Mouse (Mus musculus): ENCODE measurements around the gene Pigs.

DNA sequence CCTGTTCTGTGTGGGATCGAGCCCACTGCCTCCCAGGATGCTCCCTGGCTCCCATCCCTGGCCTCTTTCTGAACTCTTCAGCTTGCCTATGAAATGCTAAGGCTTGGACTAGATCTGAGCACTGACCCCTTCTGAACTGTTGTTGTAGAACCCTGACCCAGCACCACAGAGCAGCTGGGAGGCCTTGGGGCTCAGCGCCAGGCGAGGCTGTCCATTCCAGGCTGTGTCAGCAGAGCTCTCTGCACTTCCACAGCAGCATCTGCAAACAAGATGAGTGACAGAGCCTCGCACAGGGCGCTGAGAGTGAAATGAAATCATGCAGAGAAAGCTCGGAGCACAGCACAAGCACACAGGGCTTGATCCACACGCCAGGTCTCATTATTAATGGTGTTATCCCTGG is 44.4 kb downstream of the Pigs start:
- no peak for TF ChIP-seq GABPA (IDR thresholded peaks at IDR 0.05; ENCODE audit: insufficient replicate concordance, low read depth, low read length)
- TF ChIP-seq RAD21 (IDR thresholded peaks at IDR 0.05; ENCODE audit: low read depth, low read length), result no peak
- TF ChIP-seq BHLHE40 (IDR thresholded peaks at IDR 0.05; ENCODE audit: low read depth, low read length), result no peak
- no peak for TF ChIP-seq ZKSCAN1 (IDR thresholded peaks at IDR 0.05; ENCODE audit: borderline replicate concordance, low read depth, low read length)
- no peak for TF ChIP-seq POLR2A (IDR thresholded peaks at IDR 0.05; ENCODE audit: low read depth, low read length)
- TF ChIP-seq MYC (IDR thresholded peaks at IDR 0.05; ENCODE audit: low read depth, low read length), result no peak
- no peak for TF ChIP-seq HCFC1 (IDR thresholded peaks at IDR 0.05; ENCODE audit: low read depth, low read length)
- no peak for TF ChIP-seq SIN3A (IDR thresholded peaks at IDR 0.05; ENCODE audit: low read length)
- no peak for TF ChIP-seq CTCF (conservative IDR thresholded peaks at IDR 0.05 in 1 of 2, IDR thresholded peaks at IDR 0.05 in 1 of 2; ENCODE audit: low read depth in 2 of 2, low read length in 2 of 2)
- TF ChIP-seq EP300 (IDR thresholded peaks at IDR 0.05; ENCODE audit: low read length), result no peak
- no peak for TF ChIP-seq RCOR1 (conservative IDR thresholded peaks at IDR 0.05; ENCODE audit: low read depth, low read length)
- TF ChIP-seq USF2 (conservative IDR thresholded peaks at IDR 0.05; ENCODE audit: low read depth, low read length), result no peak
- TF ChIP-seq ZNF384 (IDR thresholded peaks at IDR 0.05; ENCODE audit: low read depth, low read length), result no peak
- TF ChIP-seq KAT2A (IDR thresholded peaks at IDR 0.05; ENCODE audit: insufficient replicate concordance, low read length), result no peak

All from CH12.LX (cell line).